Mouse (Mus musculus) spleen, postnatal 4 days (tissue): Measurements from ENCODE around the gene Morn3.

Experiments used
- DNase-seq, 2 experiments: peaks; one replicate each; pipeline ENCODE4 v3.0.0; 2022; ENCODE audit warnings: low spot score in 2 of 2

Gene Morn3

DNA sequence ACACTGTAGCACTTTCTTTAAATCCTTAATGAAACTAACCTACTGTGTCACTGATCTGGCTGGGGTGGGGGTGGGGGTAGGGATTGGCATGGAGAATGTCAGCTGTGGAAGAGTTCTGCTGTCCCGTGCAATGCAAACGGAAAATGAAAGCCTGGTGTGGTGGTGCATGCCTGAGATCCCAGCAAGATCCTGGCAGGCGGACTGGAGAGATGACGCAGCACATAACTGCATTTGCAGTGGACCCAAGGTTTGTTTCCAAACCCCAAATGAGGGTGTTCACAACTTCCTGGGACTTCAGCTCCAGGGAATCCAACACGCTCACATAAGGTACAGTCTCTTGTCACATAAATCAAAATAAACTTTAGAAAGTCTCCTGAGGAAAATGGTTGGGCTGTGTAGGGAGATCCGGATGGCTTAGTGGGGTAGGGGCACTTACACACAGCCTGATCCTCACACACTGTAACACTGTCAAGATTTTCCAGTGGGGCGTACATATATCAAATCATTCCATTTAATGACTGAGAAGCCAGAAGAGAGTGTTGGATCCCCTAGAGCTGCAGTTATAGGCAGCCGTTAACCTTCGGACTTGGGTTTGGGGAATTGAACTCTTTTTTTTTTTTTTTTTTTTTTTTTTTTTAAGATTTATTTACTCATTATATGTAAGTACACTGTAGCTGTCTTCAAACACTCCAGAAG lies 14.0 kb upstream of the Morn3 start:
- no peak for DNase-seq

DNA sequence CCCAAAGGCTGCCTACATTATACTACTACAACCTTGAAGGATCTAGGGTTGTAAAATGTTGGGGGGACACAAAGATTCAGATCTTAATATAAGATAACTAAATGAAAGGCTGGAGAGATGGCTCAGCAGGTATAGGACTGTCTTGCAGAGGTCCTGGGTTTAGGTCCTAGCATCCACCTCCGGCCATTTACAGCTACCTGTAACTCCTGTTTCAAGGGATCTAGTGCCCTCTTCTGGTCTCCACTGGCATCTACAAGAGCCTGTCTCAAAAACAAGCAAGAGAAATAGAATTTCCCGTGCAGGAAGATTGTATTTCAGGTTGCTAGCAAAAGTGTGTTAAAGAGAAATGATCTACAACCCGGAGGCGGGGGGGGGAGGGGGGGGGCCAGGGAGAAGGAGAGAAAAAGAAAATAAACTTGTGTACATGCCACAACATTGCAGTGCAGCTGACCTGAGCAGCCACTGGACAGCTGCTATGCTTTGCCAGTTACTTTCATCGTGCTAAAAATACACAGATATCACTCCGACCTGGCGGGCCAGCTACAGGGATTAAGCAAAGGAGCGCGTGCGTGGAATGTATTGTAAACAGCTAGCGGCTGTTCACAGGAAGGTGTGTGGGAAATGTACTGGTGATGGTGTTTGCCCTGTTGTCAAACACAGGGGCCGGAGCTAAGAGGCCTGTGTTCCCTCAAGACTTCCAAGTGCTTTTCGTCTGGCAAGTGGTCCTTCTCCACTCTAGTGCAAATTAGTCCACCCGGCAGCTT lies 13.1 kb upstream of the Morn3 start:
- DNase-seq = peak in 1 of 2 experiments; percentile 67

- DNase-seq = no peak
These were observed 11.7 kb upstream of the Morn3 start for GRCm38 (mm10) chr5:123058251-123059102.

DNA sequence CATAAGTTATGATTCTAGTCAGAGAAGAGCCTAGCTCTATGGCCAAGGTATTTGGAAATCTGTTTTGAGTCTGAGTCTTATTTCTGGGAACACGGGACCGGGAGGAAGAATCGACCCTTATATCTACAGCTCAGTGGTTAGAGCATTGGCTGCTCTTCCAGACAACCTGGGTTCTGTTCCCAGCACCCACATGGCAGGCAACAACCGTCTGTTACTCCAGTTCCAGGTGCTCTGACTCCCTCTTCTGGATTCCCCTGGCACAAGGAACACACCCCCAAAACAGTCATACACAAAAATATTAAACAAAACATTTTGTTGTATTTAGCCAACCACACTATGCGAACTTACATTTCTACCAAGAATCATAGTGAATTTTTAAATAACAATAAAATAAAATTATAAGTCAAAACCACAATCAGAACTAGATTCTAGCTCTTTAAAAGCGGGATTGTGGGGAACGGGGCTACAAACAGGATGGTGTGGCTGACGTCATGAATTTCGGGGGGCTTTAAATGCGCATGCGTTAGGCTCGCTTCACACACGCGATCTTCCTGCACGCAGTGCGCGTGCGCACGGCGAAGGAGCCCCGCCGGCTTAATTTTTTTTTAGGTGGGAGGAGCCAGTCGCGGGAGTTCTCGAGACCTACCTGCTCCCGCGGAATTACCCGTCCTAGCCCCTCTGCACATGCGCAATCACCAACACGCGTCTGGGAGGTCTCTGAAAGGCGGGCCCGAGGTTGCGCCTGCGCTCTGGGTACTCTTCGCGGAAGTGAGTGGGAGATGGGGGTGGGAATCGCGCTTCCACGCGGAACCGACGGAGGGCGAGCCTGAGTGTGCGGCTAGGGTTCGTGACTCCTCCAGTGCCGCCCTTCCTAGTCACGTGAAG lies 10.8 kb upstream of the Morn3 start:
- peak; percentile 99 for DNase-seq

DNA sequence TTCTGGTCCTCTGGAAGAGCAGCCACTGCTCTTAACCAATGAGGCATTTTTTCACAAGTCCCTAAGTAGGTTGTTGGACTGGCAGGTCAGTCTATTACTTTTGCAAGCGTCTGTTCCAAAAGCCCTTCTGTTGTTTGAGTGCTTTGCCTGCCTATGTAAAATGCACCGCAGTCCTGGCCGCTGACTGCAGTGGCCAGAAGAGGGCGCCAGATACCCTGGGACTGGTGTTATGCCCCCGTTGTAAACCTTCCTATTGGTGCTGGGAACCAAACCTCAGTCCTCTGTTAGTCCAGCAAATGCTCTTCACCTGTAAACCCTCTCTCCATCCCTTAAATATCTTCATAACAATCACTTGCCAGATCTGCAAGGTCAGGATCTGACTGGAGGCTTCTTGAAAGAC lies 4.9 kb upstream of the Morn3 start:
- DNase-seq = no peak

- DNase-seq = no peak
These were observed 4.1 kb upstream of the Morn3 start for GRCm38 (mm10) chr5:123050918-123051317.

- DNase-seq = no peak
These were observed 2.5 kb upstream of the Morn3 start for GRCm38 (mm10) chr5:123049271-123049670.

DNA sequence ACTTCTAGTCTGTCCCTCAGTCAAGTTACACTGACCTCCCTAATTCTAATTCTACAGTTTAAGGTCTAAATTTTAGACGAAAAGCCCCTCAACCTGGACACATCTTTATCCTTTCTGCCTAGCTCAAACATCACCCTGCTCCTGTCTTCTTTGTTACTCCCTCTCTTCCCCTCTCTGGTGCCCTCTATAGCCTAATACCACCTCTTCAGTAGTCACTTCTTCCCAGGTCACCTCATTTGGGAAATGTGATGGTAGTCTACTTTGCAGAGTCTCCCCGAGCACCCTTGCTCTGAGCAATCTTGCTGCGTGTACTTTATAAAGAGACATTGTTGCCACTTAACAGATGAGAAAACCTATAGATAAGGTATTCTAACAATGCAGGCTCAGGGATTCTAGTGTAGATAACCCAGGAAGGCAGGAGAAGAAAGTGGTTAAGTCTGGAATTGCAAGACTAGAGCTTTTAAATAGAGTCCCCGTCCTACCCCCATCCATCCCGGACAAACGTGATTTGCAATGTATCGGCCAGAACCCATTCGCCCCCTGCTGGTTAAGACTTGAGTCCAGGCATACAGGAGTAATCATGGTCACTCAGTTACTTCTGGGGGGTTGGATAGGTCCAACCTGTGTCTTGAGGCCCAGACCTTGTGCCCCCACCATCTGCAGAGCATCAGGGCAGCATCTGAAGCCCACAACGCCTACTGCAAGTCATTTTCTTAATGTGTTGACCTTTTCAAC lies 1.1 kb downstream of the Morn3 start:
- peak; percentile 61 to 80 for DNase-seq

DNA sequence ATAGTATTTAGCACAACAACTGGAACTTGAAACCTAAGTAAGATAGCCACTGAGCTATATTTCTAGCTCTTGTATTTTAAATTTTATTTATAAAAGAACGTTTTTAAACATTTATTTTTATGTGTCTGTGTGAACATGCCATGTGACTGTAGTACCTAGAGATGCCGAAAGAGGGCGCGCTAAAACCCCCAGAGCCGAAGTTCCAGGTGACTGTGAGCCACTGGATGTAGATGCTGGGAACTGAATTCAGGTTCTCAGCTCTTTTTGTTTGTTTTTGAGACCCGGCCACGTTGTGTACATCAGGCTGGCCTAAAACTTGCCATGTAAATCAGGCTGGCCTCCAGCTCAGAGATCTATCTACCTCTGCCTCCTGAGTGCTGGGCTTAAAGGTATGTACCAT lies 3.0 kb downstream of the Morn3 start:
- peak; percentile 56 to 84 for DNase-seq

DNA sequence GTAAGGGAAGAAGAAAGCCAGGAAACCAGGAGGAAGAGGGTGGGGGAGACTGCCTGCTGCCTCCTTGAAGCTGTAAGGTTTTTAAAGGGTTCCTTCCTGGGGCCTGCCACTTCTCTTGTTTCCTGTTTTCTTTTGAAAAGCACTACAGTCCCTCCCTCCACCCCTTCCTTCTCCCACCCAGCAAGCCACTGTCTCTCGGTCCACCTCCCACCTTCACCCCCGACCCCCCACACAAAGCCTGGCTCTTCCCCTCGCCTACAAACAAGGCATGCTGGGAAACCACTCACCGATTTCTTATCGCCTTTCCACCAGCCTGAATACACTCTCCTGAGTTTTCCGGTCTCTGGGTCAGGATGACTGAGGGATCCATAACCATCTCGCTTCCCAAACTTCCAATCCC lies 6.0 kb downstream of the Morn3 start:
- no peak for DNase-seq

DNA sequence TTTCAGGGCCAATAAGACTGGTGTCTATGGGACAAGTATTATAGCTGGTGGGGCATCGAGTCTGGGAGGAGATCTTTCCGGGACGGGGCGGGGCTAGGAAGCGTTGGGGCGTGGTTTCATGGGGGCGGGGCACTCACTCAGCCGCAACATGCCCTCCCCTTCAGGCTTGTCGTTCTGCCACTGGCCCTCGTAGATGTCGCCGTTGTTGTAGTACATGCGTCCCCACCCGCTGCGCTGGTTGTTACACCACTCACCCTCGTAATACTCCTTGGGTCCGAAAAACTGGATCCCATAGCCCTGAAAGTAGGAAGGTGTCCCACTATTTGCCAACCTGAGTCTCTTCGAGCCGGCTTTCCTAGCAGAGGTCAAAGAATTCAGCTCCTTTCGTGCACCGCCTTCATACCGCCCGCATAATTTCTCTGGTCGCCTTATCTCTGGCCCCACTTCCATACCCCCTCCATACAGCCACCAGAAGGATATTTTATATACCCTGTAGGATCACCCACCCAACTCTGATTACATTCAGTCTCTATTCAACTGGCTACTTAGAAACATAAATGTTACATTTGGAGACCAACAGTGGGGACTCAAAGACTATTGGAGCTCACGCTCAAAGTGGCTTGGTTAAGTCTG lies 7.6 kb downstream of the Morn3 start:
- peak; percentile 94 to 97 for DNase-seq

GRCm38 (mm10) chr5:123038115-123038514 lies 8.7 kb downstream of the Morn3 start:
- DNase-seq = no peak

- DNase-seq = no peak
These were observed 11.3 kb downstream of the Morn3 start for GRCm38 (mm10) chr5:123035564-123035963.

DNA sequence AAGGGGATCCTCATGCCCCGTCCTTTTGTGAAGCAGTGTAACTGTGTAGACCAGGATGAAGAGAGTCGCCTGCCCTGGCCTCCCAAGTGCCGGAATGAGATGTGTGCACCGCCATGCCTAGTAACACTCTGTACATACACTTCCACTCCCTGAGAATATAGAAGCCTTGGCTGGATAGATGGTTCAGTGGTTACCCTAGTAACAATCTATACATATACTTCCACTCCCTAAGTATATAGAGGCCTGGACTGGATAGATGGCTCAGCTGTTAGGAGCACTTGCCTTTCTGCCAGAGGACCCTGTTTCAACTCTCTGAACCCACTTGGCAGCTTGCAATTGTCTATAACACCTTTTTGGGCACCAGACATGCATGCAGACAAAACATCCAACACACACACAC lies 11.7 kb downstream of the Morn3 start:
- no peak for DNase-seq

GRCm38 (mm10) chr5:123033646-123034160 lies 13.1 kb downstream of the Morn3 start:
- DNase-seq = no peak

GRCm38 (mm10) chr5:123031312-123031711 lies 15.5 kb downstream of the Morn3 start:
- no peak for DNase-seq

GRCm38 (mm10) chr5:123029729-123030128 lies 17.1 kb downstream of the Morn3 start:
- DNase-seq = no peak

GRCm38 (mm10) chr5:123027436-123027835 lies 19.4 kb downstream of the Morn3 start:
- DNase-seq = no peak

GRCm38 (mm10) chr5:123026414-123026813 lies 20.4 kb downstream of the Morn3 start:
- no peak for DNase-seq
